Mouse (Mus musculus) hindlimb bud, embryonic 11.5 days (tissue): ENCODE measurements around the gene Nubp1.

Source experiments
- DNase-seq: peaks from one replicate; pipeline ENCODE4 v3.0.0-alpha.2; 2012; ENCODE audit warnings: low read depth, low spot score; ENCODE audit errors: extremely low spot score

Gene Nubp1

DNA sequence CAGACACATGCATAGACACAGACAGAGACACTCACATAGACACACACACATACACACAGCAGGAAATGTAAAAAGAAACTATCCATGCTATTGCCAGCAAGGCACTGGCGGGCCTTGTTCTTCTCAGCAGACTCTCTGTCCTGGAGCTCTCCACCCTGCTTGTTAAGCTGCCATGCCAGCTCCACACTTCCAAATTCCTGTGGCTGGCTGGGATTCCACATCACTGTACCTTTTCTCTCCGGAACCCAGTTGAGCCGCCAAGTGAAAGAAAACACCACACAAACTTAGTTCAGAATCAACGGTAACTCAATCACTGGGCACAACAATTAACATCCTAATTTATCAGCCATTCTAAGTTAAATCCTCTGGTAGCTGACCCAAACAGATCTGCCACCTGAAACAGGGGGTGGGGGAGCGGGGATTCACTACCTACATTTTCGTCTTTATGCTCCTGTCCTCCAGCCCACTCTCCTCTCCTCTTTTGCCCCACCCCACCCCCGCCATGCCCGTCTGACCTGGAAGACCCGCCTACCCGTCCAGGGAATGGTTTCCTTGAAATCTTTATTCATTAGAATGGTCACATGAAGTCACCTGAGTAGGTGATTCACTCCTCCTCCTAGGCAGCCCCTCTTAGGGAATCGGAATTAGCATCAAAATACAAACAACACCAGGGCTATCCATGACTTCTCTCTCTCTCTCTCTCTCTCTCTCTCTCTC lies 55.8 kb downstream of the Nubp1 start:
- no peak for DNase-seq

DNA sequence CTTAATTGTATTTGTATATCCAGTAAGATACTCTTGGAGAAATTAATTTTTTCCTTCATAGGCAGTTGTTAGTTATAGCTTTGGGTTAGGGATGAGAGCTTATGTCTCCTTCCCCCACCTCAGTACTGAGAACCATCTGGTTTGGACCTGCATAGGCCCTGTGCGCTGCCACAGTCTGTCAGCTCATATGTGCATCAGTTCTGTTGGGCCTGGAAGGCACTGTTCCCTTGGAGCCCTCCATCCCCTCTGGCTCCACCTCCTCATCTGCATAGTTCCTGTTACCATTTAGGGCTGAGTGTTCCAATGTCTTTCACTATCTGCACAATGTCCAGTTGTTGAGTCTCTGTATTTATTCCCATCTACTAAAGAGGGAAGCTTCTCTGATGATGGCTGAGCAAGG lies 56.5 kb downstream of the Nubp1 start:
- no peak for DNase-seq

DNA sequence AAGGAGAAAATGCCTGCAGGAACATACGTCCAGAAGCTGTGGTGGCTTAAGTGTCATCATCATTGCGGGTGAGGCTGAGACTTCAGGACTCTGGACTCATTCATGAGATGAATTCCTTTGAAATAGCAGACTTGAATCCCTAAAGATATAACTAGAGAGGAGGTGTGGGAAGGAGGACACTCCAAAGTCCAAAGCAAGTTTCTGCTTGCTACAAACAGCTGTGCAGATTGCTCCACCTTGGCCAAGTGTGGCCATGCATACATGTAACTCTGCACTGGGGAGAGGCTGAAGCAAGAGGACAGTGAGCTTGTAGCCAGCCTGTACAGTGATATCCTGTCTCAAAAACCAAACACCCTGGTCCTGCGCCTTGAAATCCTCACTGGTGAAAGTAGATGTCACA lies 60.2 kb downstream of the Nubp1 start:
- no peak for DNase-seq
